Mouse (Mus musculus): ENCODE data around the gene Impdh2. TPM values are rescaled to one million over a fixed set of nuclear protein-coding genes. Genes with fewer than 3 reads are reported as not detected.

Impdh2 gene
- total and polyA plus RNA-seq, 3 experiments: 405 to 485 (median 483) TPM

DNA sequence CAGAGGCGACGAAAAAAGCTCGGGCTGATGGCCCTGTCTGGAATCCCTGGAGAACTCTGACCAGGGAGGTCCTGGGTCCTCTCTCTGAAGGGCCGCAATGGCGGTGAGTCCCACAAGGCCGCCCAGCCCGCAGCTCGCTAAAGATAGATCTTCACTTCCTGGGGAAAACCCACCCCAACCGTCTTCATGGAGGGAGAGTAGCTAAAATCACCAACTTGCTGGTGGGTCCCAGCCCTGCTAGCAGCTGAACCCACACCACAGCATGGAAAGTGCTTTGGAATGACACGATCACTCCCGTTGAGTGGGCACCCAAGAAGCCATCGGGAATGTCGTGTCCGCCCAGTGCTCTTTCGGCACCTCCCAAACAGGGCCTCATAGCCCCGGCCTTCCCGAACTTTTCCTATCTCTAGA is 8.4 kb downstream of the Impdh2 start (continued):
- TF ChIP-seq SMC3 (IDR thresholded peaks at IDR 0.05; ENCODE audit: low read depth, low read length) (no peak), TCF12 (IDR thresholded peaks at IDR 0.05; ENCODE audit: low read depth, low read length) (peak; percentile 71), POLR2AphosphoS2 (IDR thresholded peaks at IDR 0.05; ENCODE audit: low read depth, low read length) (peak; percentile 68; the same call in 1 of the 2 replicates), JUN (IDR thresholded peaks at IDR 0.05; ENCODE audit: insufficient read depth, low read depth, low read length) (no peak), RCOR1 (conservative IDR thresholded peaks at IDR 0.05; ENCODE audit: low read depth, low read length) (no peak), USF2 (conservative IDR thresholded peaks at IDR 0.05; ENCODE audit: low read depth, low read length) (no peak), USF1 (IDR thresholded peaks at IDR 0.05; ENCODE audit: low read depth, low read length) (no peak), NRF1 (IDR thresholded peaks at IDR 0.05; ENCODE audit: low read depth, low read length) (peak; percentile 15; the same call in 1 of the 2 replicates), RAD21 (IDR thresholded peaks at IDR 0.05; ENCODE audit: low read depth, low read length) (no peak)

DNA sequence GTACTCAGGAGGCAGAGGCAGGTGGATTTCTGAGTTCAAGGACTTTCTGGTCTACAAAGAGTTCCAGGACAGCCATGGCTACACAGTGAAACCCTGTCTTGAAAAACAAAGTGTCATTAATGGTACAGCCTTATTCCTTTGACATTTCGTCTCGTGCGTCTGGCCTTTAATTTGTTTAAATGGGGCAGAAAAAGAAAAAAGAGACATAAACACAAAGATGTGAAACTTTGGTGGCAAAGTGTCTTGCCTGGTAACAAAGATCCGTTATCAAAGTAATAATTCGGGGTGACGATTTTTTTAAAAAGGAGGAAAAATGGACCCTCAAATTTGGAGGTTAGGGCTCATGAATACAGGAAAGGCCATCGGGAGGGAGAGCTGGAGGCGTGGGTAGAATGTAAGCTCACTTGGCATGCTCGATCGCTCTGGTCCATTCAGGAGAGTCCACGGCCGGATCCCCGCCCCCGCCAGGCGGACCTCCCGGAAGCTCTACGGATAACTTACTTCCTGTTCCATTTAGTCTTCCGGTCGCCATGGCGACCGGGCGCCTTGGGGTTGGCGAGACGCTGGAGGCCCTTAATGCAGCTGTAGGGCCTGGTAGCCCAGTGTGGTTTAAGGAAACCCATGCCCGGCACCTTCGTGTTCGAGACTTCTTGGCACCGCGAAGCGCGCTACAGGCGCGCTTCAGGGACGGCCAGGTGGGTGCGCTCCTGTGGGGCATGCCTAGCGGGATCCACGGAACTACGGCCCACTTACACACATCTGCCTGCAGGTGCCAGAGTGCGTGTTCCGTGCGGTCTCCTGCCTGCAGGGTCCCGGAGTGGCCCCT is 9.5 kb downstream of the Impdh2 start, which contains the start of gene Dalrd3:
TSS of gene Dalrd3 (plus strand) at position 506 of the 826 bp plus-strand sequence.
- Histone ChIP-seq H3K27me3 (replicated peaks) (no peaks in the 10 kb centered on the region), H3K27ac (ENCODE audit: insufficient read depth, low read depth) (peak within 1 kb of the TSS; percentile 95), H3K4me1 (ENCODE audit: control insufficient read depth in 1 of 2, insufficient read depth in 2 of 2) (peaks cover 7 to 28% of the 10 kb centered on the region in 2 experiments), H3K79me2 (replicated peaks; ENCODE audit: control insufficient read depth, extremely low read depth, insufficient read depth, poor library complexity, severe bottlenecking) (0 out of 2 replicates have a peak, but pooled peaks cover 3% of the 10 kb centered on the region), H3K9me3 (replicated peaks; ENCODE audit: low read length) (no peaks in the 10 kb centered on the region), H3K4me2 (ENCODE audit: insufficient read depth, low read depth, poor library complexity, severe bottlenecking) (peak within 1 kb of the TSS; percentile 81), H3K9ac (ENCODE audit: insufficient read depth, low read depth) (peak within 1 kb of the TSS; percentile 74), H3K4me3 (replicated peaks in 1 of 3; ENCODE audit: low read depth in 2 of 3, low read length in 2 of 3, poor library complexity in 1 of 3) (peak within 1 kb of the TSS; percentile 87 to 95 (median 90)), H3K36me3 (replicated peaks in 1 of 2; ENCODE audit: control insufficient read depth in 1 of 2, insufficient read depth in 1 of 2, low read length in 1 of 2) (peaks cover 46 to 56% of the 10 kb centered on the region in 2 experiments)
- in situ Hi-C loops (cut with MboI; ENCODE audit: low pct_ligation_motif_present, low pct_unique_long_range_greater_than_20kb, low sequenced_read_pairs) (no loop called here), dilution Hi-C loops (cut with MboI; ENCODE audit: extremely low pct_ligation_motif_present, extremely low pct_unique_long_range_greater_than_20kb, low sequenced_read_pairs) (no loop called here)
- TF ChIP-seq POLR2A (IDR thresholded peaks at IDR 0.05; ENCODE audit: low read depth, low read length): peak; percentile 79; the same call in 1 of the 2 replicates
- peak; percentile 95 for TF ChIP-seq MXI1 (IDR thresholded peaks at IDR 0.05; ENCODE audit: low read depth, low read length)
- 0 out of 2 replicates have a peak, but pooled peaks have one; percentile 47 for TF ChIP-seq UBTF (IDR thresholded peaks at IDR 0.05; ENCODE audit: low read depth, low read length)
- peak; percentile 62 for TF ChIP-seq NRF1 (IDR thresholded peaks at IDR 0.05; ENCODE audit: low read depth, low read length)
- TF ChIP-seq MYC (IDR thresholded peaks at IDR 0.05; ENCODE audit: low read depth, low read length): 0 out of 2 replicates have a peak, but pooled peaks have one; percentile 48
- TF ChIP-seq CHD2 (IDR thresholded peaks at IDR 0.05; ENCODE audit: low read length): 0 out of 2 replicates have a peak, but pooled peaks have one; percentile 59
- peak; percentile 66 for TF ChIP-seq TBP (conservative IDR thresholded peaks at IDR 0.05; ENCODE audit: low read depth, low read length)
- no peak for TF ChIP-seq PAX5 (IDR thresholded peaks at IDR 0.05; ENCODE audit: low read length)
- TF ChIP-seq BHLHE40 (IDR thresholded peaks at IDR 0.05; ENCODE audit: low read depth, low read length): peak; percentile 50
- TF ChIP-seq ELF1 (IDR thresholded peaks at IDR 0.05; ENCODE audit: low read depth, low read length): peak; percentile 95
- no peak for TF ChIP-seq ZC3H11A (IDR thresholded peaks at IDR 0.05; ENCODE audit: low read depth, low read length)
- no peak for TF ChIP-seq ZNF384 (IDR thresholded peaks at IDR 0.05; ENCODE audit: low read depth, low read length)
- TF ChIP-seq TCF12 (IDR thresholded peaks at IDR 0.05; ENCODE audit: low read depth, low read length): peak; percentile 14; the same call in 1 of the 2 replicates
- TF ChIP-seq RAD21 (IDR thresholded peaks at IDR 0.05; ENCODE audit: low read depth, low read length): no peak
- TF ChIP-seq CTCF (conservative IDR thresholded peaks at IDR 0.05 in 1 of 2, IDR thresholded peaks at IDR 0.05 in 1 of 2; ENCODE audit: low read depth in 2 of 2, low read length in 2 of 2): peak in 1 of 2 experiments; percentile 15; a peak in 1 of 4 replicates
- TF ChIP-seq POLR2AphosphoS2 (IDR thresholded peaks at IDR 0.05; ENCODE audit: low read depth, low read length): peak; percentile 93
- peak; percentile 77 for TF ChIP-seq HCFC1 (IDR thresholded peaks at IDR 0.05; ENCODE audit: low read depth, low read length)
- TF ChIP-seq MEF2A (IDR thresholded peaks at IDR 0.05; ENCODE audit: borderline replicate concordance, low read depth, low read length): 0 out of 2 replicates have a peak, but pooled peaks have one; percentile 0
- TF ChIP-seq SIN3A (IDR thresholded peaks at IDR 0.05; ENCODE audit: low read length): peak; percentile 96
- peak; percentile 80; the same call in 1 of the 2 replicates for TF ChIP-seq CHD1 (IDR thresholded peaks at IDR 0.05; ENCODE audit: low read depth, low read length)
- no peak for TF ChIP-seq JUN (IDR thresholded peaks at IDR 0.05; ENCODE audit: insufficient read depth, low read depth, low read length)
- DNase-seq (ENCODE audit: extremely low read depth): peak; percentile 97
